Mouse (Mus musculus): ENCODE measurements around the gene Pheta2. TPM values are rescaled to one million over a fixed set of nuclear protein-coding genes. Genes with fewer than 3 reads are reported as not detected.

Gene Pheta2
- polyA plus RNA-seq, 1 experiment from 2014 or later: 5.4 TPM

Small RNA genes within 50 kb of the gene (microRNA-seq; reads per million reads assigned to microRNA genes)
- gene Mir7684: not detected

Other genes with a start within 250 kb of the Pheta2 start
- gene Ccdc134, start 211.0 kb upstream of the Pheta2 start, polyA plus RNA-seq (2015; fragmentation: Nextera tagmentation; extraction: Ambion mirVana): 3.5 and 4.2 TPM in 2 replicates
- gene Srebf2, start 191.8 kb upstream of the Pheta2 start, polyA plus RNA-seq (2015; fragmentation: Nextera tagmentation; extraction: Ambion mirVana): 68.7 and 69.5 TPM in 2 replicates
- not detected in 2 replicates for gene Shisa8, start 126.1 kb upstream of the Pheta2 start, polyA plus RNA-seq (2015; fragmentation: Nextera tagmentation; extraction: Ambion mirVana)
- 0.10 TPM in 1 of 2 replicates, not detected in the other for gene Tnfrsf13c, start 114.6 kb upstream of the Pheta2 start, polyA plus RNA-seq (2015; fragmentation: Nextera tagmentation; extraction: Ambion mirVana)
- 14.8 and 16.5 TPM in 2 replicates for gene Cenpm, start 94.2 kb upstream of the Pheta2 start, polyA plus RNA-seq (2015; fragmentation: Nextera tagmentation; extraction: Ambion mirVana)
- gene 1500009C09Rik, start 86.5 kb upstream of the Pheta2 start, polyA plus RNA-seq (2015; fragmentation: Nextera tagmentation; extraction: Ambion mirVana): 0.13 TPM in 1 of 2 replicates, not detected in the other
- 1.7 and 3.0 TPM in 2 replicates for gene Sept3, start 64.0 kb upstream of the Pheta2 start, polyA plus RNA-seq (2015; fragmentation: Nextera tagmentation; extraction: Ambion mirVana)
- gene Wbp2nl, start 40.0 kb upstream of the Pheta2 start, polyA plus RNA-seq (2015; fragmentation: Nextera tagmentation; extraction: Ambion mirVana): not detected in 2 replicates
- 1,439 and 1,503 TPM in 2 replicates for gene Naga, start within 50 bp of the Pheta2 start, polyA plus RNA-seq (2015; fragmentation: Nextera tagmentation; extraction: Ambion mirVana)
- gene Smdt1, start within 50 bp of the Pheta2 start, polyA plus RNA-seq (2015; fragmentation: Nextera tagmentation; extraction: Ambion mirVana): 448 and 457 TPM in 2 replicates
- 830 and 832 TPM in 2 replicates for gene Ndufa6, start 15.4 kb downstream of the Pheta2 start, polyA plus RNA-seq (2015; fragmentation: Nextera tagmentation; extraction: Ambion mirVana)
- gene Cyp2d22, start 41.3 kb downstream of the Pheta2 start, polyA plus RNA-seq (2015; fragmentation: Nextera tagmentation; extraction: Ambion mirVana): 5.7 and 7.6 TPM in 2 replicates
- not detected in 2 replicates for gene Cyp2d11, start 55.1 kb downstream of the Pheta2 start, polyA plus RNA-seq (2015; fragmentation: Nextera tagmentation; extraction: Ambion mirVana)
- 0.25 and 0.39 TPM in 2 replicates for gene Cyp2d10, start 68.3 kb downstream of the Pheta2 start, polyA plus RNA-seq (2015; fragmentation: Nextera tagmentation; extraction: Ambion mirVana)
- not detected in 2 replicates for gene Cyp2d9, start 94.5 kb downstream of the Pheta2 start, polyA plus RNA-seq (2015; fragmentation: Nextera tagmentation; extraction: Ambion mirVana)
- gene Cyp2d12, start 216.1 kb downstream of the Pheta2 start, polyA plus RNA-seq (2015; fragmentation: Nextera tagmentation; extraction: Ambion mirVana): not detected in 2 replicates